Mouse (Mus musculus): ENCODE results near the gene Adam19. TPM values are rescaled to one million over a fixed set of nuclear protein-coding genes. Genes with fewer than 3 reads are reported as not detected.

Adam19 gene
- polyA plus RNA-seq, 1 experiment, result 43.2 TPM

GRCm38 (mm10) chr11:46090951-46091667 lies 35.3 kb downstream of the Adam19 start:
- TF ChIP-seq MAX (IDR thresholded peaks at IDR 0.05; ENCODE audit: low read depth), result no peak
- no peak for TF ChIP-seq MYOD1 (IDR thresholded peaks at IDR 0.05; ENCODE audit: control insufficient read depth in 1 of 3, insufficient read length in 2 of 3, low read depth in 2 of 3)
- TF ChIP-seq POLR2A (IDR thresholded peaks at IDR 0.05; ENCODE audit: insufficient read length, low read depth), result no peak
- no peak for TF ChIP-seq SRF (IDR thresholded peaks at IDR 0.05; ENCODE audit: control insufficient read depth, insufficient read length, low read depth)
- no peak for TF ChIP-seq TCF12 (IDR thresholded peaks at IDR 0.05; ENCODE audit: insufficient read depth, poor library complexity, severe bottlenecking)
- TF ChIP-seq USF1 (IDR thresholded peaks at IDR 0.05; ENCODE audit: low read depth), result no peak
- no peak for TF ChIP-seq POLR2AphosphoS2 (IDR thresholded peaks at IDR 0.05; ENCODE audit: insufficient read length, low read depth)
- TF ChIP-seq E2F4 (IDR thresholded peaks at IDR 0.05; ENCODE audit: insufficient read depth), result no peak
- no peak for TF ChIP-seq REST (IDR thresholded peaks at IDR 0.05; ENCODE audit: insufficient read depth, insufficient read length)
- no peak for TF ChIP-seq CEBPB (IDR thresholded peaks at IDR 0.05; ENCODE audit: insufficient read depth, poor library complexity, severe bottlenecking)
- no peak for TF ChIP-seq TCF3 (IDR thresholded peaks at IDR 0.05; ENCODE audit: insufficient read length, low read depth)
- no peak for TF ChIP-seq MYOG (IDR thresholded peaks at IDR 0.05; ENCODE audit: control insufficient read depth in 1 of 3, insufficient read depth in 1 of 3, insufficient read length in 2 of 3, low read depth in 2 of 3)
- Histone ChIP-seq H3K79me2 (ENCODE audit: control insufficient read depth, insufficient read depth) (peaks cover 26% of the 10 kb centered on the region), H3K36me3 (ENCODE audit: control insufficient read depth, insufficient read depth) (peaks cover 37% of the 10 kb centered on the region), H3K4me3 (no peak overlapping the region), H3K27me3 (ENCODE audit: control insufficient read depth, insufficient read depth, insufficient read length) (no peaks in the 10 kb centered on the region), H3ac (ENCODE audit: control insufficient read depth, insufficient read length) (no peak overlapping the region), H3K4me2 (ENCODE audit: low read depth) (no peak overlapping the region)

GRCm38 (mm10) chr11:46092121-46092520 lies 36.3 kb downstream of the Adam19 start:
- Histone ChIP-seq H3K4me2 (ENCODE audit: low read depth) (no peak overlapping the region), H3K4me3 (no peak overlapping the region), H3K36me3 (ENCODE audit: control insufficient read depth, insufficient read depth) (peaks cover 31% of the 10 kb centered on the region), H3K79me2 (ENCODE audit: control insufficient read depth, insufficient read depth) (peaks cover 23% of the 10 kb centered on the region), H3K27me3 (ENCODE audit: control insufficient read depth, insufficient read depth, insufficient read length) (no peaks in the 10 kb centered on the region), H3ac (ENCODE audit: control insufficient read depth, insufficient read length) (no peak overlapping the region)
- TF ChIP-seq SRF (IDR thresholded peaks at IDR 0.05; ENCODE audit: control insufficient read depth, insufficient read length, low read depth) (no peak), POLR2AphosphoS2 (IDR thresholded peaks at IDR 0.05; ENCODE audit: insufficient read length, low read depth) (no peak)

GRCm38 (mm10) chr11:46095477-46096264 lies 39.9 kb downstream of the Adam19 start:
- H3K4me3 ChIP-seq, result no peak overlapping the region
- no peak for TF ChIP-seq TCF3 (IDR thresholded peaks at IDR 0.05; ENCODE audit: insufficient read length, low read depth)
- TF ChIP-seq TCF12 (IDR thresholded peaks at IDR 0.05; ENCODE audit: insufficient read depth, poor library complexity, severe bottlenecking), result no peak
- TF ChIP-seq POLR2AphosphoS2 (IDR thresholded peaks at IDR 0.05; ENCODE audit: insufficient read length, low read depth), result no peak
- TF ChIP-seq CEBPB (IDR thresholded peaks at IDR 0.05; ENCODE audit: insufficient read depth, poor library complexity, severe bottlenecking), result no peak
- TF ChIP-seq SRF (IDR thresholded peaks at IDR 0.05; ENCODE audit: control insufficient read depth, insufficient read length, low read depth), result no peak
- TF ChIP-seq USF1 (IDR thresholded peaks at IDR 0.05; ENCODE audit: low read depth), result no peak
- TF ChIP-seq E2F4 (IDR thresholded peaks at IDR 0.05; ENCODE audit: insufficient read depth), result no peak
- TF ChIP-seq POLR2A (IDR thresholded peaks at IDR 0.05; ENCODE audit: insufficient read length, low read depth), result no peak
- no peak for TF ChIP-seq MYOD1 (IDR thresholded peaks at IDR 0.05; ENCODE audit: control insufficient read depth in 1 of 3, insufficient read length in 2 of 3, low read depth in 2 of 3)
- TF ChIP-seq REST (IDR thresholded peaks at IDR 0.05; ENCODE audit: insufficient read depth, insufficient read length), result no peak
- TF ChIP-seq MYOG (IDR thresholded peaks at IDR 0.05; ENCODE audit: control insufficient read depth in 1 of 3, insufficient read depth in 1 of 3, insufficient read length in 2 of 3, low read depth in 2 of 3), result no peak
- no peak for TF ChIP-seq MAX (IDR thresholded peaks at IDR 0.05; ENCODE audit: low read depth)
- no peak overlapping the region for H3ac ChIP-seq (ENCODE audit: control insufficient read depth, insufficient read length)
- no peaks in the 10 kb centered on the region for H3K27me3 ChIP-seq (ENCODE audit: control insufficient read depth, insufficient read depth, insufficient read length)
- H3K4me2 ChIP-seq (ENCODE audit: low read depth), result no peak overlapping the region
- H3K36me3 ChIP-seq (ENCODE audit: control insufficient read depth, insufficient read depth), result peaks cover 54% of the 10 kb centered on the region
- no peaks in the 10 kb centered on the region for H3K79me2 ChIP-seq (ENCODE audit: control insufficient read depth, insufficient read depth)

GRCm38 (mm10) chr11:46096265-46096649 lies 40.5 kb downstream of the Adam19 start:
- no peak for TF ChIP-seq REST (IDR thresholded peaks at IDR 0.05; ENCODE audit: insufficient read depth, insufficient read length)
- TF ChIP-seq E2F4 (IDR thresholded peaks at IDR 0.05; ENCODE audit: insufficient read depth), result no peak
- TF ChIP-seq USF1 (IDR thresholded peaks at IDR 0.05; ENCODE audit: low read depth), result no peak
- no peak for TF ChIP-seq MYOD1 (IDR thresholded peaks at IDR 0.05; ENCODE audit: control insufficient read depth in 1 of 3, insufficient read length in 2 of 3, low read depth in 2 of 3)
- TF ChIP-seq POLR2AphosphoS2 (IDR thresholded peaks at IDR 0.05; ENCODE audit: insufficient read length, low read depth), result no peak
- TF ChIP-seq POLR2A (IDR thresholded peaks at IDR 0.05; ENCODE audit: insufficient read length, low read depth), result no peak
- TF ChIP-seq CEBPB (IDR thresholded peaks at IDR 0.05; ENCODE audit: insufficient read depth, poor library complexity, severe bottlenecking), result no peak
- no peak for TF ChIP-seq TCF3 (IDR thresholded peaks at IDR 0.05; ENCODE audit: insufficient read length, low read depth)
- no peak for TF ChIP-seq MYOG (IDR thresholded peaks at IDR 0.05; ENCODE audit: control insufficient read depth in 1 of 3, insufficient read depth in 1 of 3, insufficient read length in 2 of 3, low read depth in 2 of 3)
- no peaks in the 10 kb centered on the region for H3K79me2 ChIP-seq (ENCODE audit: control insufficient read depth, insufficient read depth)
- H3K4me2 ChIP-seq (ENCODE audit: low read depth), result no peak overlapping the region
- H3ac ChIP-seq (ENCODE audit: control insufficient read depth, insufficient read length), result no peak overlapping the region
- no peak overlapping the region for H3K4me3 ChIP-seq
- H3K36me3 ChIP-seq (ENCODE audit: control insufficient read depth, insufficient read depth), result peaks cover 55% of the 10 kb centered on the region
- H3K27me3 ChIP-seq (ENCODE audit: control insufficient read depth, insufficient read depth, insufficient read length), result no peaks in the 10 kb centered on the region

All from myocyte (in vitro differentiated cells).